Mouse (Mus musculus) spleen, adult 2 months (tissue): ENCODE data around the gene Tns1.

ENCODE experiments used
- CTCF ChIP-seq: fragments of 200-500 bp; IDR thresholded peaks from 2 replicates; pipeline ENCODE4 v1.5.1; 2011; ENCODE audit warnings: mild to moderate bottlenecking, inconsistent platforms; ENCODE audit not compliant: insufficient read depth, insufficient read length, insufficient replicate concordance; ENCODE audit errors: extremely low read depth
- POLR2A ChIP-seq: fragments of 200-500 bp; IDR thresholded peaks from 2 replicates; pipeline ENCODE4 v1.6.1; 2011; ENCODE audit warnings: low read depth, low read length, inconsistent platforms

- no peak for TF ChIP-seq CTCF
- no peak for TF ChIP-seq POLR2A
Measured at GRCm38 (mm10) chr1:74133954-74134353, 9.7 kb upstream of the Tns1 start.
